Mouse (Mus musculus): ENCODE data around the gene Bnipl. TPM values are rescaled to one million over a fixed set of nuclear protein-coding genes. Genes with fewer than 3 reads are reported as not detected.

Gene Bnipl
- polyA plus RNA-seq, 1 experiment, result not detected

- Histone ChIP-seq H3K27ac (ENCODE audit: insufficient read depth, low read length) (no peak overlapping the region), H3K4me1 (ENCODE audit: control insufficient read depth, insufficient read depth, low read length) (peaks cover 5% of the 10 kb centered on the region; the same call in 1 of the 2 replicates), H3K4me3 (ENCODE audit: insufficient read depth, low read length) (no peak overlapping the region)
- TF ChIP-seq POLR2A (IDR thresholded peaks at IDR 0.05; ENCODE audit: low read depth, low read length) (no peak), CTCF (IDR thresholded peaks at IDR 0.05; ENCODE audit: borderline replicate concordance, insufficient read depth, low read length) (no peak)
These were observed 7.9 kb downstream of the Bnipl start for GRCm38 (mm10) chr3:95243086-95243485.

- Histone ChIP-seq H3K27ac (ENCODE audit: insufficient read depth, low read length) (no peak within 1 kb of the TSS), H3K4me3 (ENCODE audit: insufficient read depth, low read length) (no peak within 1 kb of the TSS), H3K4me1 (ENCODE audit: control insufficient read depth, insufficient read depth, low read length) (peaks cover 8% of the 10 kb centered on the region; the same call in 1 of the 2 replicates)
- no peak for TF ChIP-seq CTCF (IDR thresholded peaks at IDR 0.05; ENCODE audit: borderline replicate concordance, insufficient read depth, low read length)
- TF ChIP-seq POLR2A (IDR thresholded peaks at IDR 0.05; ENCODE audit: low read depth, low read length), result no peak
These were observed 9.5 kb downstream of the Bnipl start, which contains the start of gene Gm128 for GRCm38 (mm10) chr3:95241498-95241897. Gene Gm128, minus strand, starts transcription at chr3:95241598.

- Histone ChIP-seq H3K4me3 (ENCODE audit: insufficient read depth, low read length) (no peak overlapping the region), H3K4me1 (ENCODE audit: control insufficient read depth, insufficient read depth, low read length) (0 out of 2 replicates have a peak, but pooled peaks cover 7% of the 10 kb centered on the region), H3K27ac (ENCODE audit: insufficient read depth, low read length) (no peak overlapping the region)
- TF ChIP-seq POLR2A (IDR thresholded peaks at IDR 0.05; ENCODE audit: low read depth, low read length) (no peak), CTCF (IDR thresholded peaks at IDR 0.05; ENCODE audit: borderline replicate concordance, insufficient read depth, low read length) (no peak)
These were observed 10.1 kb downstream of the Bnipl start for GRCm38 (mm10) chr3:95240900-95241299.

GRCm38 (mm10) chr3:95239971-95240370 lies 11.0 kb downstream of the Bnipl start:
- no peak overlapping the region for H3K4me3 ChIP-seq (ENCODE audit: insufficient read depth, low read length)
- H3K4me1 ChIP-seq (ENCODE audit: control insufficient read depth, insufficient read depth, low read length), result 0 out of 2 replicates have a peak, but pooled peaks cover 7% of the 10 kb centered on the region
- TF ChIP-seq POLR2A (IDR thresholded peaks at IDR 0.05; ENCODE audit: low read depth, low read length) (no peak), CTCF (IDR thresholded peaks at IDR 0.05; ENCODE audit: borderline replicate concordance, insufficient read depth, low read length) (no peak)
- no peak overlapping the region for H3K27ac ChIP-seq (ENCODE audit: insufficient read depth, low read length)

- Histone ChIP-seq H3K4me3 (ENCODE audit: insufficient read depth, low read length) (no peak overlapping the region), H3K27ac (ENCODE audit: insufficient read depth, low read length) (no peak overlapping the region), H3K4me1 (ENCODE audit: control insufficient read depth, insufficient read depth, low read length) (0 out of 2 replicates have a peak, but pooled peaks cover 7% of the 10 kb centered on the region)
- no peak for TF ChIP-seq CTCF (IDR thresholded peaks at IDR 0.05; ENCODE audit: borderline replicate concordance, insufficient read depth, low read length)
- TF ChIP-seq POLR2A (IDR thresholded peaks at IDR 0.05; ENCODE audit: low read depth, low read length), result no peak
These were observed 12.0 kb downstream of the Bnipl start for GRCm38 (mm10) chr3:95239022-95239421.

- TF ChIP-seq POLR2A (IDR thresholded peaks at IDR 0.05; ENCODE audit: low read depth, low read length) (no peak), CTCF (IDR thresholded peaks at IDR 0.05; ENCODE audit: borderline replicate concordance, insufficient read depth, low read length) (no peak)
- Histone ChIP-seq H3K27ac (ENCODE audit: insufficient read depth, low read length) (peak overlapping the region; percentile 43; the same call in 1 of the 2 replicates), H3K4me1 (ENCODE audit: control insufficient read depth, insufficient read depth, low read length) (peaks cover 7% of the 10 kb centered on the region; the same call in 1 of the 2 replicates), H3K4me3 (ENCODE audit: insufficient read depth, low read length) (no peak overlapping the region)
These were observed 13.4 kb downstream of the Bnipl start for GRCm38 (mm10) chr3:95237541-95238099.

GRCm38 (mm10) chr3:95235386-95236301 lies 15.3 kb downstream of the Bnipl start:
- no peak overlapping the region for H3K4me3 ChIP-seq (ENCODE audit: insufficient read depth, low read length)
- no peak for TF ChIP-seq CTCF (IDR thresholded peaks at IDR 0.05; ENCODE audit: borderline replicate concordance, insufficient read depth, low read length)
- TF ChIP-seq POLR2A (IDR thresholded peaks at IDR 0.05; ENCODE audit: low read depth, low read length), result no peak
- H3K4me1 ChIP-seq (ENCODE audit: control insufficient read depth, insufficient read depth, low read length), result peaks cover 27% of the 10 kb centered on the region
- H3K27ac ChIP-seq (ENCODE audit: insufficient read depth, low read length), result no peak overlapping the region

- no peak for TF ChIP-seq CTCF (IDR thresholded peaks at IDR 0.05; ENCODE audit: borderline replicate concordance, insufficient read depth, low read length)
- no peak for TF ChIP-seq POLR2A (IDR thresholded peaks at IDR 0.05; ENCODE audit: low read depth, low read length)
- H3K4me1 ChIP-seq (ENCODE audit: control insufficient read depth, insufficient read depth, low read length), result peaks cover 27% of the 10 kb centered on the region
- H3K4me3 ChIP-seq (ENCODE audit: insufficient read depth, low read length), result no peak overlapping the region
- no peak overlapping the region for H3K27ac ChIP-seq (ENCODE audit: insufficient read depth, low read length)
These were observed 17.6 kb downstream of the Bnipl start for GRCm38 (mm10) chr3:95233303-95233980.

GRCm38 (mm10) chr3:95232771-95233170 lies 18.2 kb downstream of the Bnipl start:
- TF ChIP-seq POLR2A (IDR thresholded peaks at IDR 0.05; ENCODE audit: low read depth, low read length) (no peak), CTCF (IDR thresholded peaks at IDR 0.05; ENCODE audit: borderline replicate concordance, insufficient read depth, low read length) (no peak)
- Histone ChIP-seq H3K4me1 (ENCODE audit: control insufficient read depth, insufficient read depth, low read length) (peaks cover 27% of the 10 kb centered on the region), H3K4me3 (ENCODE audit: insufficient read depth, low read length) (no peak overlapping the region), H3K27ac (ENCODE audit: insufficient read depth, low read length) (peak overlapping the region; percentile 60)

All from embryonic fibroblast, embryonic 13.5 days (primary cell).